Mouse (Mus musculus) MEL (cell line): ENCODE results near the gene Mfsd13b.

Experiments used
- CTCF ChIP-seq, 3 experiments: IDR thresholded peaks in 2 of 3; conservative IDR thresholded peaks in 1 of 3; 2 replicates each; pipeline ENCODE4 v1.5.1; 2011 to 2012; ENCODE audit warnings: low read length in 3 of 3, low read depth in 2 of 3, mild to moderate bottlenecking in 2 of 3, improper control_type of control experiment in 1 of 3, inconsistent platforms in 1 of 3, mixed read lengths in 1 of 3, moderate library complexity in 1 of 3; ENCODE audit not compliant: control insufficient read depth in 1 of 3, insufficient read depth in 1 of 3, poor library complexity in 1 of 3, severe bottlenecking in 1 of 3
- MAX ChIP-seq: IDR thresholded peaks from 2 replicates; pipeline ENCODE4 v1.6.1; 2011; ENCODE audit warnings: low read length, improper control_type of control experiment
- MEF2A ChIP-seq: IDR thresholded peaks from 2 replicates; pipeline ENCODE4 v1.6.1; 2014; ENCODE audit warnings: low read depth, mild to moderate bottlenecking, inconsistent platforms, low read length, improper control_type of control experiment; ENCODE audit not compliant: poor library complexity, insufficient replicate concordance, severe bottlenecking; ENCODE audit errors: extremely low read depth
- NELFE ChIP-seq: IDR thresholded peaks from 2 replicates; pipeline ENCODE4 v1.6.1; 2011; ENCODE audit warnings: low read depth, low read length, improper control_type of control experiment
- TAL1 ChIP-seq: IDR thresholded peaks from 2 replicates; pipeline ENCODE4 v1.6.1; 2012; ENCODE audit warnings: mild to moderate bottlenecking, inconsistent platforms, low read length, moderate library complexity, mixed read lengths
- ZC3H11A ChIP-seq: IDR thresholded peaks from 2 replicates; pipeline ENCODE4 v1.6.1; 2012; ENCODE audit warnings: low read depth, mild to moderate bottlenecking, inconsistent platforms, low read length, improper control_type of control experiment

DNA sequence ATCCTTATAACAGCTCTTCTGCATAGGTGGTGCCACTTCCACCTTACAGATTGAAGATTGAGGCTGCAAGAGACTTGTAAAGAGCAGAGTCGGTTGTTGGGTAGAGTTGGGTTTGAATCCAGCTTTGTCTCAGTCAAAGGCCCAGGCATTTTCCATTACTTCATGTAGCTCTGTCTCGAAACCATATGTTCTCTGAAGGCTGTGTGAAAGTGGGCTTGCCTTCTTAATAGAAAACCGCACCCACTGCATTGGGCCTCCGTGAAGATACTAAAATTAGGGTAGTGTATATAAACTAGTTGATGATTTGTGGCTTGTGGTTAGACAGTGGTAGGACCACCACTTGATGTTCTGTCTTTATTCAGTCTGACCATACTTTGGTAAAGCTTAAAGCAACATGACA, 58.3 kb downstream of the Mfsd13b start:
- TF ChIP-seq CTCF (IDR thresholded peaks at IDR 0.05 in 2 of 3, conservative IDR thresholded peaks at IDR 0.05 in 1 of 3; ENCODE audit: control insufficient read depth in 1 of 3, insufficient read depth in 1 of 3, low read depth in 2 of 3, low read length in 3 of 3, poor library complexity in 1 of 3, severe bottlenecking in 1 of 3), result no peak
- no peak for TF ChIP-seq NELFE
- no peak for TF ChIP-seq TAL1
- TF ChIP-seq ZC3H11A, result no peak
- TF ChIP-seq MEF2A, result no peak
- TF ChIP-seq MAX, result no peak
